Mouse (Mus musculus) lung, postnatal 14 days (tissue): ENCODE results near the gene Fry.
"Not testable (repeated sequence)": the region's sequence is repeated elsewhere in the genome, so short reads cannot be mapped to it uniquely, and the experiment has no call there.

Experiments
- DNase-seq: peaks from one replicate; pipeline ENCODE4 v3.0.0; 2021

Gene Fry

GRCm38 (mm10) chr5:150468431-150468830, 350.0 kb downstream of the Fry start:
- peak; percentile 39 for DNase-seq

- DNase-seq, result no peak
These were observed 358.9 kb downstream of the Fry start for GRCm38 (mm10) chr5:150477364-150477763.

DNA sequence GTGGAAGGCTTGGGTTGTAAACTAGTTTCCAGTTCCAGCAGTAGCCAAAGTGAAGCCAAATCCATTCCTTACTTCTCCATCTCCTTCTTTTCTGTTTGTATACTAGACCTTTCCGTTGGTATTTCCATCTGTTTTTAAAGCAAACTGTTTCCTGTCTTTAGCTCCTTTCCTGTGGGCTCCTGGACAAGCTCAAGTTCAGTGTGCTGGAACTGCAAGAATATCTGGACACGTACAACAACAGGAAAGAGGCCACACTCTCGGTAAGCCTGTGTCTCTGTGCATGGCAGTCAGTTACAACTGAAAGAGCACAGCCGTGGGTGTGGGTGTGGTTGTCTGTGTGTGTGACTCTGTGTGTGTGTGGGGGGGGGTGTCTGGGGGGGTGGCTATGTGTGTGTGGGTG, 360.2 kb downstream of the Fry start:
- DNase-seq, result no peak

- DNase-seq, result peak; percentile 67
These were observed 366.8 kb downstream of the Fry start for GRCm38 (mm10) chr5:150485198-150485597.

DNA sequence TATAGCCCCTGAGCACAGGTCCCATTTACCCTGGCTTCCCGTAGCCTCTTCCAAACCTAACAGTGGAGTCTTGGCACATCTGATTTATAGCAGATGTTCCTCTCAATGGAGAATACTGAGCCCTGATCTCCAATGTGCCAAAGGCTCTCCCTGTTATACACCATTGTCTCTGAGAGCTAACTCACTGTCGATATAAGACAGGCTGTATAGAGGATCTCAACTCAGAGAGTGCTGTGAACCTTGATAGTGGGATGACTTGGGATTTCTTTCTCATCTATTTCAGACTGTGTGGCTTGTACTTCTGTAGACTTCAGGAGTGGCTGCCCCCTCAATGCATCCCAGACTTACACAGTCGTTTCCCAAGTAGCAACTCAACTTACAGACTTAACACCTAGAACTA, 371.8 kb downstream of the Fry start:
- no peak for DNase-seq

- DNase-seq, result no peak
These were observed 372.4 kb downstream of the Fry start for GRCm38 (mm10) chr5:150490821-150491220.

- DNase-seq, result not testable (repeated sequence)
These were observed 373.2 kb downstream of the Fry start for GRCm38 (mm10) chr5:150491573-150492173.

DNA sequence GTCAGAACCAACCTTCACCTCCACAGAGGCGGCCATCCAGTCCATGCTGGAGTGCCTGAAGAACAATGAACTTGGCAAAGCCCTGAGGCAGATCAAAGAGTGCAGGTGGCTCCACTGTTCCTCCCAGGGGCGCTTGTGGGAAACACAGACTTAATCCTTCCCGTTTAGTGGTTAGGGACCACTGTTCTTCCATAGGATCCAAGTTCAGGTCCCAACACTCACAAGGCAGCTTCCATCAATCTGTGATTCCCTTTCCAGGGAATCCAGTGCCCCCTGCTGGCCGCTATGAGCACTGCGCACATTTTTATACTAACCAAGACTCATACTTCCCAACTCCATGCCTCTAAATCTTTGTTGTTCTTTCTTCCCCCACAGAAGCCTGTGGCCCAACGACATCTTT, 377.3 kb downstream of the Fry start:
- DNase-seq, result peak; percentile 57

GRCm38 (mm10) chr5:150510451-150511225, 392.2 kb downstream of the Fry start:
- DNase-seq, result no peak

DNA sequence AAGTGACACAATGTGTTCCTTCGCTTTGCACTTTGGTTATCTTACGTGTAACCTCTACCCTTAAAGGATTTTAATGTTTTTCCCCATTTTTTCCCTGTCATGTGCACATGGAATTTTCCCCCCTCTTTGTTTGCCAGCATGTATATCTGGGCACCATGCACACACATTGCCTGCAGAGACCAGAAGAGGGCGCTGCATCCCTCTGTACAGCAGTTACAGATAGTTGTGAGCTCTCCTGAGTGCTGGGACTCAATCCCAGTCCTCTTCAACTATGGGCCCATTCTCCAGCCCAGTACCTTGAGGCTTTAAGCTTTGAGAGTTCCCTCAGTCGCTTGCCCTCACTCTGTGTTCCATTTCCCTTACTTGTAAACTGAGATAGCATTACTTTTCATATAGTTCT, 394.8 kb downstream of the Fry start:
- DNase-seq, result no peak

GRCm38 (mm10) chr5:150514027-150514426, 395.6 kb downstream of the Fry start:
- DNase-seq, result no peak

GRCm38 (mm10) chr5:150518064-150518463, 399.6 kb downstream of the Fry start, which contains the start of gene Zar1l:
Gene Zar1l, minus strand, starts transcription at chr5:150518164.
- no peak for DNase-seq

GRCm38 (mm10) chr5:150519551-150519950, 401.1 kb downstream of the Fry start:
- DNase-seq, result no peak

DNA sequence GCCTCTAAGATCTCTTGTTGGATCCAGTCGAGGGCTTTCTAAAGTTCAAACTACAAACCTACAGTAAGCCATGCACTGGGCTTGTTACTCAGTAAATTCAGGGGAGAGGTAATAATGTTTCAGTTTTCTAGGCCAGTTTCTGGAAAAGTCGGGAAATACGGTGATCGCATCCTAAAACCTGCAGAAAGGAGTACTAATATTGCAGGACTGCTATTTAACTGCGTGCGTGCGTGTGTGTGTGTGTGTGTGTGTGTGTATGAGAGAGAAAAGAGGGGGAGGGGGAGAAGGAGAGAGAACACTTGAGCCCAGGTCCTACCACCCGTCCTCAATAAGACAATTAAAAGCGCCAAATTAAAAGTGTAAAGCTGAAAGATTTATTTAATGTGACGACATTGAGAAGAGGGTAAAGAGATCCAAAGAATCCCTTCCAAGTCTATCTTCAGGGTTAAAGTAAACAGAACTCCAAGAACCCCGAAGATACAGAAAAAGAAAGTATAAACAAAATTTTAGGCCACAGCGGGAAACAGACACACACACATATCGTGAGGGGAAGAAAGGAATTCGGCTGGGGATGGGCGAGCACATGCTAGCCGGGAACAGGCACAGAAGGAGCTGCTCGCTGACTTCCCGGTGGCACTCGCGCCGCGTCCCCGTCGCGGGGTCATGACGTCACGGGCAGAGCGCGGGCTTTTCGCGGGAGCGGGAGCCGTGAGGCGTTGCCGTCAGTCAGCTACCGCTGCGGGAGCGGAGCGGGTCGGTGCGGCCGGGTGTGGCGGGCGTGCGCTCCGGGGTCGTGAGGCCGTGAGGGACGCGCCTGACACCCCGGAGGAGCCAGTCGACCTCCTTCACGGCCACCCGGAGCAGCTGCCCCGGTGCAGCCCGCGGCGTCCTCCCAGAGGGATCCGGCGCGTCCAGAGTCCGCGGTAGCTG, 403.8 kb downstream of the Fry start, which contains the start of gene Brca2:
Gene Brca2 (plus strand): TSS at position 694 of the 930 bp plus-strand sequence.
- DNase-seq, result peak; percentile 93

- no peak for DNase-seq
These were observed 404.4 kb downstream of the Fry start for GRCm38 (mm10) chr5:150522867-150523234.

- DNase-seq, result no peak
These were observed 406.8 kb downstream of the Fry start for GRCm38 (mm10) chr5:150525239-150525638.

- DNase-seq, result no peak
These were observed 422.9 kb downstream of the Fry start for GRCm38 (mm10) chr5:150541302-150541701.

- no peak for DNase-seq
These were observed 424.7 kb downstream of the Fry start for GRCm38 (mm10) chr5:150543184-150543583.
